Mouse (Mus musculus): ENCODE results near the gene Polm.

DNA sequence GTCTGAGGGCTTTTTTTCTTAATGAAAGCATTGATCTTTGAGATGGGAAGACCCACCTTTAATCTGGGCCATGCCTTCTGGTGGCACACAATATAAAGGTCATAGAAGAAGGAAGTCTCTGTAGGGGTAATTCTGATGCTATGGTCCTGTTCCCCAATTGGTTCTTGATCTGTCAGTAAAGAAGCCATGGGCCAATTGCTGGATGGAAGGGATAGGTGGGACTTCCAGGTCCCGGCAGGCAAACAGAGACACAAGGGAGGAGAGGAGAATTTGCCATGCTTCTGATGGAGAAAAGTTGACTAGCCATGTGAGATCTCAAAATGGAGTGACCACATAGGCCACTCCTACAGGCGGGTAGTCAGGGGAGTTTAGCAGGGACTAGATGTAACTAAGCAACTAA lies 18.6 kb downstream of the Polm start:
- TF ChIP-seq EP300 (IDR thresholded peaks at IDR 0.05; ENCODE audit: insufficient read depth, low read depth, low read length) (no peak), CTCF (IDR thresholded peaks at IDR 0.05) (no peak), POLR2A (IDR thresholded peaks at IDR 0.05; ENCODE audit: insufficient read depth, low read depth, low read length) (no peak)
